Mouse (Mus musculus) lung, embryonic 14.5 days (tissue): ENCODE results near the gene Akt3. TPM values are rescaled to one million over a fixed set of nuclear protein-coding genes. Genes with fewer than 3 reads are reported as not detected.

Source experiments
- ATAC-seq: fragments of 200-750 bp; cut with Nextera tagmentation; 2 replicates; pipeline ENCODE4 v1.8.0; 2017; ENCODE audit warnings: mild to moderate bottlenecking, moderate TSS enrichment, moderate library complexity; ENCODE audit not compliant: insufficient read depth
- DNase-seq: peaks from one replicate; pipeline ENCODE4 v3.0.0-alpha.2; 2015
- H3K27ac ChIP-seq: fragments of 300-500 bp; sonication (generic); 2 replicates; pipeline ENCODE4 v1.5.1; 2014; ENCODE audit warnings: low read depth, mild to moderate bottlenecking, moderate library complexity
- H3K27me3 ChIP-seq: fragments of 300-500 bp; sonication (generic); 2 replicates; pipeline ENCODE4 v1.6.1; 2014; ENCODE audit warnings: low read length, control low read depth; ENCODE audit not compliant: insufficient read depth
- H3K36me3 ChIP-seq: fragments of 300-500 bp; sonication (generic); 2 replicates; pipeline ENCODE4 v1.6.1; 2014; ENCODE audit warnings: control low read depth; ENCODE audit not compliant: insufficient read depth
- H3K4me1 ChIP-seq: fragments of 300-500 bp; sonication (generic); 2 replicates; pipeline ENCODE4 v1.6.1; 2014; ENCODE audit warnings: antibody characterized with exemption, control low read depth; ENCODE audit not compliant: insufficient read depth
- H3K4me2 ChIP-seq: fragments of 300-500 bp; sonication (generic); 2 replicates; pipeline ENCODE4 v1.6.1; 2014; ENCODE audit warnings: mild to moderate bottlenecking
- H3K4me3 ChIP-seq: fragments of 300-500 bp; sonication (generic); 2 replicates; pipeline ENCODE4 v1.5.1; 2014; ENCODE audit warnings: low read depth, low read length
- H3K9ac ChIP-seq: fragments of 300-500 bp; sonication (generic); 2 replicates; pipeline ENCODE4 v1.6.1; 2014
- H3K9me3 ChIP-seq: fragments of 300-500 bp; sonication (generic); 2 replicates; pipeline ENCODE4 v1.6.1; 2016; ENCODE audit warnings: low read depth, low read length, control low read depth
- CTCF ChIP-seq: IDR thresholded peaks from 2 replicates; pipeline ENCODE4 v1.5.1; 2016; ENCODE audit warnings: antibody characterized with exemption, low read depth
- WGBS: fragments of 180-500 bp; shearing (Covaris S2); extraction: QIAGEN DNeasy Blood & Tissue Kit; methylation state at CpG from one replicate; pipeline ENCODE4 v1.1.7; 2014; 5-methylcytosine and 5-hydroxymethylcytosine counted together
- polyA plus RNA-seq: library from polyadenylated mRNA; unstranded; fragments of >200 nt; fragmentation: Nextera tagmentation; extraction: Ambion mirVana; gene quantifications from 2 replicates; pipeline ENCODE4 v1.2.1, GENCODE M21; 2014

The Akt3 gene
- polyA plus RNA-seq, 1 experiment from 2014 or later, result 6.9 TPM

GRCm38 (mm10) chr1:177061761-177062160 is 196.2 kb downstream of the Akt3 start:
- Histone ChIP-seq H3K27ac (no peak overlapping the region), H3K4me1 (no peaks in the 10 kb centered on the region), H3K36me3 (no peaks in the 10 kb centered on the region), H3K4me2 (no peak overlapping the region), H3K27me3 (no peaks in the 10 kb centered on the region), H3K4me3 (no peak overlapping the region), H3K9me3 (no peaks in the 10 kb centered on the region), H3K9ac (no peak overlapping the region)
- TF ChIP-seq CTCF, result no peak
- DNase-seq, result no peak
- WGBS, result 93% methylated on average over 2 of the region's 2 CpGs
- no peak for ATAC-seq

GRCm38 (mm10) chr1:177054891-177055290 is 203.1 kb downstream of the Akt3 start:
- Histone ChIP-seq H3K27me3 (no peaks in the 10 kb centered on the region), H3K4me2 (no peak overlapping the region), H3K9me3 (no peaks in the 10 kb centered on the region), H3K4me1 (no peaks in the 10 kb centered on the region), H3K27ac (no peak overlapping the region), H3K4me3 (no peak overlapping the region), H3K36me3 (no peaks in the 10 kb centered on the region), H3K9ac (no peak overlapping the region)
- DNase-seq, result no peak
- 76% methylated on average over 2 of the region's 2 CpGs for WGBS
- TF ChIP-seq CTCF, result no peak
- ATAC-seq, result no peak

- Histone ChIP-seq H3K4me2 (peak overlapping the region; percentile 12; the same call in 1 of the 2 replicates), H3K9ac (no peak overlapping the region), H3K27ac (no peak overlapping the region), H3K27me3 (no peaks in the 10 kb centered on the region), H3K4me3 (no peak overlapping the region), H3K36me3 (no peaks in the 10 kb centered on the region), H3K9me3 (no peaks in the 10 kb centered on the region), H3K4me1 (no peaks in the 10 kb centered on the region)
- ATAC-seq, result peak; percentile 69; the same call in 1 of the 2 replicates
- no peak for TF ChIP-seq CTCF
- peak; percentile 70 for DNase-seq
- WGBS, result 44% methylated on average over 11 of the region's 11 CpGs
Measured at GRCm38 (mm10) chr1:177051366-177051963, 206.5 kb downstream of the Akt3 start.

GRCm38 (mm10) chr1:177048773-177049172 is 209.2 kb downstream of the Akt3 start:
- WGBS, result 91% methylated on average over 2 of the region's 2 CpGs

GRCm38 (mm10) chr1:177046963-177047362 is 211.0 kb downstream of the Akt3 start:
- H3K9ac ChIP-seq, result no peak overlapping the region

More at GRCm38 (mm10) chr1:177048773-177049172, 209.2 kb downstream of the Akt3 start:
- H3K27me3 ChIP-seq, result no peaks in the 10 kb centered on the region
- no peak overlapping the region for H3K4me3 ChIP-seq
- no peak overlapping the region for H3K4me2 ChIP-seq
- DNase-seq (no peak), ATAC-seq (no peak)
- H3K4me1 ChIP-seq, result no peaks in the 10 kb centered on the region
- no peaks in the 10 kb centered on the region for H3K36me3 ChIP-seq
- no peak overlapping the region for H3K9ac ChIP-seq
- TF ChIP-seq CTCF, result no peak
- H3K9me3 ChIP-seq, result no peaks in the 10 kb centered on the region
- H3K27ac ChIP-seq, result no peak overlapping the region

GRCm38 (mm10) chr1:177045885-177046284 is 212.1 kb downstream of the Akt3 start:
- no peak for TF ChIP-seq CTCF
- Histone ChIP-seq H3K27ac (no peak overlapping the region), H3K9ac (no peak overlapping the region), H3K9me3 (no peaks in the 10 kb centered on the region), H3K4me3 (no peak overlapping the region), H3K4me1 (no peaks in the 10 kb centered on the region), H3K4me2 (no peak overlapping the region), H3K27me3 (no peaks in the 10 kb centered on the region), H3K36me3 (no peaks in the 10 kb centered on the region)
- peak; percentile 36 for DNase-seq
- no peak for ATAC-seq

More at GRCm38 (mm10) chr1:177046963-177047362, 211.0 kb downstream of the Akt3 start:
- Histone ChIP-seq H3K27me3 (no peaks in the 10 kb centered on the region), H3K27ac (no peak overlapping the region), H3K4me2 (no peak overlapping the region), H3K9me3 (no peaks in the 10 kb centered on the region), H3K36me3 (no peaks in the 10 kb centered on the region), H3K4me3 (no peak overlapping the region), H3K4me1 (no peaks in the 10 kb centered on the region)
- ATAC-seq (no peak), DNase-seq (no peak)
- WGBS, result 65% methylated on average over 2 of the region's 2 CpGs
- TF ChIP-seq CTCF, result no peak

GRCm38 (mm10) chr1:177040058-177040457 is 217.9 kb downstream of the Akt3 start:
- DNase-seq, result peak; percentile 16
- Histone ChIP-seq H3K36me3 (no peaks in the 10 kb centered on the region), H3K9ac (no peak overlapping the region), H3K9me3 (no peaks in the 10 kb centered on the region), H3K27ac (peak overlapping the region; percentile 54), H3K27me3 (no peaks in the 10 kb centered on the region), H3K4me2 (no peak overlapping the region), H3K4me3 (no peak overlapping the region), H3K4me1 (no peaks in the 10 kb centered on the region)
- no peak for TF ChIP-seq CTCF
- 36% methylated on average over 4 of the region's 4 CpGs for WGBS
- peak; percentile 35; the same call in 1 of the 2 replicates for ATAC-seq
